Mouse (Mus musculus): ENCODE data around the gene Tfap4. TPM values are rescaled to one million over a fixed set of nuclear protein-coding genes. Genes with fewer than 3 reads are reported as not detected.

Tfap4 gene
- polyA plus RNA-seq, 1 experiment from 2014 or later: 28.6 TPM

DNA sequence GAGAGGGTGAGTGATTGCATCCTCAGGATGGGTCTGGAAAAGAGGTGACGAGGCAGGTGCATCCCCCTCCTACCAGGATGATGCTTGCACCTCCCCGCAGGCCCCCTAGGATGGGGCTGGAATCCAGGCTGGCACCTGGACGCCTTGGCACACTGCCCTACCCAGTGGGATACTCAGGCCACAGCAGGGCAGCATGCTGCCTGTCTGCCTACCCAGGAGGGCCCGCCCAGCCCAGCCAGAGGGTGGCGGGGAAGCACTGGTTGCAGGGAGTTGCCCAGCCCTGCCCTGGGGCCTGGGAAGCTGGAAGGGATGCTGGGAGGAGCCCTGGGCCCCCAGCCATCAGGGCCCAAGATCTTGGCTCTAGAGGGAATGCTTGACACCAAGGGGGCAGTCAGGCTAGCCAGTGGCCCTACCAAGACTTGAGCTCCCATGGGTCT lies 35.9 kb upstream of the Tfap4 start:
- peak overlapping the region; percentile 86 for H3K4me3 ChIP-seq (ENCODE audit: low read depth, low read length)
- peak overlapping the region; percentile 94 for H3K9ac ChIP-seq (ENCODE audit: low read length)
- peak; percentile 70 for DNase-seq (ENCODE audit: low spot score)
- no peaks in the 10 kb centered on the region for H3K36me3 ChIP-seq (ENCODE audit: control insufficient read depth, insufficient read depth, low read length)
- 0 out of 2 replicates have a peak, but pooled peaks have one; percentile 8 for ATAC-seq (replicated peaks; ENCODE audit: low FRiP score)
- 2% methylated on average over 5 of the region's 5 CpGs for WGBS
- H3K4me1 ChIP-seq (replicated peaks; ENCODE audit: control insufficient read depth, insufficient read depth, low read length): peaks cover 44% of the 10 kb centered on the region
- H3K27ac ChIP-seq (ENCODE audit: low read depth, low read length): peak overlapping the region; percentile 33
- H3K9me3 ChIP-seq (ENCODE audit: control insufficient read depth, low read length): no peaks in the 10 kb centered on the region
- H3K27me3 ChIP-seq (ENCODE audit: control insufficient read depth, insufficient read depth, low read length): no peaks in the 10 kb centered on the region
- H3K4me2 ChIP-seq (ENCODE audit: low read depth, low read length, severe bottlenecking): peak overlapping the region; percentile 93

DNA sequence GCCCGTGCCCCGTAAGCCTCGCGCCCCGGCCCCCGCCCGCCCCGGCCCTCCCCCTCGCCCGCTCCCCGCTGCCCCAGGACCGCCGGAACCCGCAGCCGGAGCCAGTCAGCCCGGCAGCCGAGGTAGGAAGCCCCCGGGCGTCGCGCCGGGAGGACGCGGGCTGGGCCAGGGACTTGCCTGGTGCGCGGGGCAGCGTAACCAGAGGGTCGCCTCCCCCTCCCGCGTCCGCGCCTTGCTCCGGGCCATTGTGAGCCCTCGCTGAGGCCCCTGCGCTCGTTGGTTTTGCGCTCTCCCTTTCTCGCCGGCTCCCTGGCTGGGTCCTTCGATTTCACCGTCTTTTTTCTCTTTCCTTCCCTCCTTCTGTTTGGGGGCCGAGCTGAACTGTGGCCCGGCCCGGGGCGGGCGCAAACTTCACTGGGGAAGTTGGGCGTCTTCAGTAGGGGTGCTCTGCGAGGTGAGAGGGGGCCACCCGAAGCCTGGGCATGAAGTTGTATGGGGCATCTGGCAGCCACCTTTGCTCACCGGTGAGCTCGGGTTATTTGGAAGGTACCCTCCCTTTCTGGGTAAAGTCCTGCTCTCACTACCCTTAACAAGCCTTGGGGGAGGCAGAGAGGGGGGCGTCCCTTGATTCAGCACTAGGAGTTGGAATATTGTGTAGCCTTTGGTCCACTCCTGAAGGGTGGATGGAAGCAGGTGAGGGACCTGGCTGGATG lies 35.3 kb upstream of the Tfap4 start:
- H3K36me3 ChIP-seq (ENCODE audit: control insufficient read depth, insufficient read depth, low read length): no peaks in the 10 kb centered on the region
- H3K4me1 ChIP-seq (replicated peaks; ENCODE audit: control insufficient read depth, insufficient read depth, low read length): peaks cover 44% of the 10 kb centered on the region
- ATAC-seq (replicated peaks; ENCODE audit: low FRiP score) (peak; percentile 47), DNase-seq (ENCODE audit: low spot score) (no peak)
- H3K9me3 ChIP-seq (ENCODE audit: control insufficient read depth, low read length): no peaks in the 10 kb centered on the region
- no peaks in the 10 kb centered on the region for H3K27me3 ChIP-seq (ENCODE audit: control insufficient read depth, insufficient read depth, low read length)
- peak overlapping the region; percentile 95 for H3K27ac ChIP-seq (ENCODE audit: low read depth, low read length)
- peak overlapping the region; percentile 94 for H3K9ac ChIP-seq (ENCODE audit: low read length)
- 0% methylated on average over 25 of the region's 52 CpGs for WGBS
- peak overlapping the region; percentile 86 for H3K4me3 ChIP-seq (ENCODE audit: low read depth, low read length)
- H3K4me2 ChIP-seq (ENCODE audit: low read depth, low read length, severe bottlenecking): peak overlapping the region; percentile 93

DNA sequence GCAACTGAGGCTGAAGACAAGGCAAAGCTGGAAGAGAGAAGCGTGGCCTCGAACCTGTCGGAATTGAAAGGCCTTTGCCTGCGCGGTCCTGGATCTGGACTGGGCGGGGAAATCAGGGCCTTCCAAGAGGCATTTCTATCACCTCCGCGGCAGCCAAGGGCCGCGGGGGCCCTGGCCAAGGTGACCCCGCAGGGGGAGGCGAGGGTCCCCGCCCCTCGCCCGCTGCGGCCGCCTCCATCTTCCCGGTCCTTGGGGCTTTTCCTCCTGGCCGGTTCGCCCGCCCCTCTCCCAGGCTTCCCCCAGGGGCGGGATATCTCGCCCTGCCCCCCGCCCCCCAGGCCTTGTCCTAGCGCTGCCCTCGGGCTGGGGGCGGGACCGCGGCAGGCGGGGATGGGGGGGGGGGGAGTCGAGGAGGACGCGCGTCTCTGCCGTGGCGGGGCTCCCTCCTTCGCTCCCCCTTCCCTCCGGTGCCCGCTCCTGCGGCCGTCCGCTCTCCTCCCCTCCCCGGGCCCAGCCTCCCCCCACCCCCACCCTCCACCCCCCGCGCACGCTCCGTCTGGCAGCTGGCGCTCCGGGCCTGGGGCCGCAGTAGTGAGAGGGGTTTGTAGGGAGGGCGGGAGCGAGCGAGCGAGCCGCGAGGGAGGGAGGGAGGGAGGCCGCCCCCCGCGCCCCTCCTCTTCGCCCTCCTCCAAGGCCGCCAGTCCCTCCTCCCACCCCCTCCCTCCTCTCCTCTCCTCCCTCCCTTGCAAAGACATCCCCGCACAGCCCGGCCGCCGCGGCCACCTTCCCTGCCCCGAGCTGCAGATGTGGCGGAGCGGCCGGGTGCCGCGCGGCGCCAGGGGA lies 34.5 kb upstream of the Tfap4 start, which contains the start of gene Glis2:
Gene Glis2 (plus strand): TSS at position 743 of the 843 bp plus-strand sequence.
- DNase-seq (ENCODE audit: low spot score) (peak; percentile 96), ATAC-seq (replicated peaks; ENCODE audit: low FRiP score) (peak; percentile 89)
- peak within 1 kb of the TSS; percentile 95 for H3K27ac ChIP-seq (ENCODE audit: low read depth, low read length)
- H3K9ac ChIP-seq (ENCODE audit: low read length): peak within 1 kb of the TSS; percentile 94
- under 1% methylated on average over 26 of the region's 74 CpGs for WGBS
- H3K27me3 ChIP-seq (ENCODE audit: control insufficient read depth, insufficient read depth, low read length): no peaks in the 10 kb centered on the region
- H3K4me2 ChIP-seq (ENCODE audit: low read depth, low read length, severe bottlenecking): peak within 1 kb of the TSS; percentile 93
- no peaks in the 10 kb centered on the region for H3K36me3 ChIP-seq (ENCODE audit: control insufficient read depth, insufficient read depth, low read length)
- H3K9me3 ChIP-seq (ENCODE audit: control insufficient read depth, low read length): no peaks in the 10 kb centered on the region
- peaks cover 44% of the 10 kb centered on the region for H3K4me1 ChIP-seq (replicated peaks; ENCODE audit: control insufficient read depth, insufficient read depth, low read length)
- H3K4me3 ChIP-seq (ENCODE audit: low read depth, low read length): peak within 1 kb of the TSS; percentile 86

DNA sequence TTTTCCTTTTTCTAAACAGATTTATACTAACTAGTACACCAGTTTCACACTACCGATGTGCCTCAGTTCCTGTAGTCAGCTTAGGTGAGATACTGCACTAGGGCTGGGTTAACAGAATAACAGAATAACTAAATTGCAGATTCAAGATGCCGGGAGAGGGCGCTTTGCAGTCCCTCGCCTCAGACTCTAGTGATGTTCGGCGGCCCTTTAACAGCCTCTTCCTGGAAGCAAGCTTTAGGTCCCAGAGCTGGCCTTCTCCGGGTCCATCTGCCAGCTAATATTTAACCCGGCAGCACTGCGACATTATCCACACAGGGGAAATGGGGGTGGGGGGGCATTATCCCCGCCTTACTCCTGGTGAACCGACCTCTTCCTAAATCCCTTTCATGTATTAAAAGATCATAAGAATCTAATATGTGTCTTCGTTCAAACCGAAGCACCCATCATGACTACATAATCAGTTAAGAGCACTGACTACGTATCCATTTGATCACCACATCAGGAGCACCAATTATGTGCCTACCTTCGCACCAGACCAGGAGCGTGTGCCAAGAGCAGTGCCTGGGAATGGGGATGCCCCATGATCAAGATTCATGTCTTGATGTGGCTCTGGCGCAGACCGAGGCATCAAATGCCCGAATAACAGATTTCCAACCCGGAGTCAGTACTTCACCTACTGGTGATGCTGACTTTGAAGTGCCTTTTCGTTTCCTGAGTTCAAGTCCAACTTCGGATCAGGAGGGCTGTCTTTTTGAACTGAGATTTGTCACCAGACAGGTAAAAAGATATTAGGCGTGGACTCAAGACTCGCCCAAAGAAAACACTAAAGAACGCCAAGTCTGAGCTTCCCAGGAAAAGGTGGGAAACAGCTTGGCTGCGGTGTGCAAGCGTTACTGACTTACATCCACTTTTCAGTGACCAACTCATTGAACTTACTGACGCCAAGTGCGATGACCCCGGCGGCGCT lies 33.5 kb upstream of the Tfap4 start:
- peak overlapping the region; percentile 95 for H3K27ac ChIP-seq (ENCODE audit: low read depth, low read length)
- peak overlapping the region; percentile 94 for H3K9ac ChIP-seq (ENCODE audit: low read length)
- H3K27me3 ChIP-seq (ENCODE audit: control insufficient read depth, insufficient read depth, low read length): no peaks in the 10 kb centered on the region
- peak; percentile 69 for DNase-seq (ENCODE audit: low spot score)
- 15% methylated on average over 32 of the region's 32 CpGs for WGBS
- no peaks in the 10 kb centered on the region for H3K9me3 ChIP-seq (ENCODE audit: control insufficient read depth, low read length)
- no peaks in the 10 kb centered on the region for H3K36me3 ChIP-seq (ENCODE audit: control insufficient read depth, insufficient read depth, low read length)
- H3K4me2 ChIP-seq (ENCODE audit: low read depth, low read length, severe bottlenecking): peak overlapping the region; percentile 93
- peaks cover 34% of the 10 kb centered on the region for H3K4me1 ChIP-seq (replicated peaks; ENCODE audit: control insufficient read depth, insufficient read depth, low read length)
- peak overlapping the region; percentile 86 for H3K4me3 ChIP-seq (ENCODE audit: low read depth, low read length)
- no peak for ATAC-seq (replicated peaks; ENCODE audit: low FRiP score)

DNA sequence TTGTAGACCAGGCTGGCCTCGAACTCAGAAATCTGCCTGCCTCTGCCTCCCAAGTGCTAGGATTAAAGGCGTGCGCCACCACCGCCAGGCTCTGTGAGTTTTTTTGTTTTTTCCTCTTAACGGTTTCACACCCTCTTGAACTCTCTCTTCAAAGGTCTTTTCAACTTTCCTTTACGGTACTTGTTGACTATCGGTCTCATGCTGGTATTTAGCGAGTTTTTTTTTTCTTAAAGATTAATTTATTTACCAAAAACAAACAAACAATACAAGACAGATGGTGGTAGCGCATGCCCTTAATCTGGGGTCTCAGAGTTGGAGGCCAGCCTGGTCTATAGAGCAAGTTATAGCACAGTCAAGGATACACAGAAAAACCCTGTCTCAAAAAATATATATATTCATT lies 30.6 kb upstream of the Tfap4 start:
- 95% methylated on average over 9 of the region's 9 CpGs for WGBS
- no peak for DNase-seq (ENCODE audit: low spot score)
- Histone ChIP-seq H3K9ac (ENCODE audit: low read length) (no peak overlapping the region), H3K36me3 (ENCODE audit: control insufficient read depth, insufficient read depth, low read length) (no peaks in the 10 kb centered on the region), H3K27me3 (ENCODE audit: control insufficient read depth, insufficient read depth, low read length) (no peaks in the 10 kb centered on the region), H3K4me2 (ENCODE audit: low read depth, low read length, severe bottlenecking) (no peak overlapping the region), H3K9me3 (ENCODE audit: control insufficient read depth, low read length) (no peaks in the 10 kb centered on the region), H3K4me1 (replicated peaks; ENCODE audit: control insufficient read depth, insufficient read depth, low read length) (peaks cover 22% of the 10 kb centered on the region), H3K4me3 (ENCODE audit: low read depth, low read length) (no peak overlapping the region), H3K27ac (ENCODE audit: low read depth, low read length) (no peak overlapping the region)
- no peak for ATAC-seq (replicated peaks; ENCODE audit: low FRiP score)

DNA sequence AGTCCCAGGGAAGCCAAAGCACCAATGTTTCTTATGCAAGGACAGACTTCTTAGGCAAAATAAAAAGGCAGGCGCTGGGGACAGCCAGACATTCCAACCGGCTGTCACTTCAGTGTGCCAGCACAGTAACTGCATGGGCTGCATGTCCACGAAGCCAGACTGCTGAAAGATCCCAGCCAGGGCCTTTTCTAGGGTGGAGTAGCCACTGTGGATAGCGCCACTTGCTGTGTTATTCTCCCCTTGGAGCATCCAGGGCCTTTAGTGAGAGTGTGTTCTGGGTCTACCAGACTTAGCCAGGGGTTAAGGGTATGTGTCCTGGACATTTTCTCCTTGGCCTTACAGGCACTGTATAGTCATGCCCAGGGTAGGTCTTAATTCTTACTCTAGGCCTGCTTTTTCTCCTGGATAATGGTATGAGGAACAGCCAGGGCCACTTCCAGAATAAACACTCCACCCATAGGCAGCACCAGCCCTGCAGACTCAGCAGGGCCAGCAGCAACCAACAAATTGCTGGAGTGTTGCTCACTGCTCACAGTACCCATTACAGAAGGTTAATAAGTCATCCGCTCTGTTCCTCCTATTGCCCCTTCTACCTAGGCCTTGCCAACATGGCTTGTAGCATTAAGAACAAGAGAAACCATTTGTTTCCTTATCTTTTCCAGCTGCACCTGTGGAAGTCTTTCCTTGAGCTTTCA lies 28.0 kb upstream of the Tfap4 start:
- Histone ChIP-seq H3K4me3 (ENCODE audit: low read depth, low read length) (no peak overlapping the region), H3K36me3 (ENCODE audit: control insufficient read depth, insufficient read depth, low read length) (no peaks in the 10 kb centered on the region), H3K4me2 (ENCODE audit: low read depth, low read length, severe bottlenecking) (no peak overlapping the region), H3K9ac (ENCODE audit: low read length) (peak overlapping the region; percentile 66), H3K4me1 (replicated peaks; ENCODE audit: control insufficient read depth, insufficient read depth, low read length) (peaks cover 12% of the 10 kb centered on the region), H3K27me3 (ENCODE audit: control insufficient read depth, insufficient read depth, low read length) (no peaks in the 10 kb centered on the region), H3K9me3 (ENCODE audit: control insufficient read depth, low read length) (no peaks in the 10 kb centered on the region), H3K27ac (ENCODE audit: low read depth, low read length) (peak overlapping the region; percentile 85; the same call in 1 of the 2 replicates)
- ATAC-seq (replicated peaks; ENCODE audit: low FRiP score) (no peak), DNase-seq (ENCODE audit: low spot score) (no peak)
- WGBS: 59% methylated on average over 5 of the region's 5 CpGs

DNA sequence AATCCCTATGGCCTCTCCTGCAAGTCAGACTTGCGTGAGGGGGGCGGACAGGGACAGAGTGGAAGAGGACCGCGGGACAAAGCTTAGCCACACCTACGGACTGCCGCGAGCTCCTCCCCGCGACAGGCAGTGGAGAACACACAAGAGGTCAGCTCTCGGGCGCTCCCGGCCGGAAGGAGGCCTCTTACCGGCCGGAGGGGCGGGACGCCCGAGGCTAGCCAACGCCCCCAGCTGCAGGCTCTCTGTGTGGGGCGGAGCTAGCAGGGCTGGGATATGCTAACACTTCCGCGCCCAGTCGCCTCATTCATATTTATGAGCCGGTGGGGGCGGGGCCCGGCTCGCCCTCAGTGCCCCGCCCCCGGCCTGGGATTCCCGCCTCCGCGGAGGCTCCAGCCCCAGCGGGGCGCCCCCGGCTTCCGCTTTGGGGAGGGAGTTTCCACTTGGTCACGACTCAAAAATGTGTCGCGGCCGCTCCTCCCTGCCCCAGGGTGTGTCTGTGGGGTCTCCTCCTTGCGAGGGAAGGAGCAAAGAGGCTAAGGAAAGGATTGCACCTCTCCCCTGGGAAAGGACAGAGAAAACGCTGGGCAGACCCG lies 27.0 kb upstream of the Tfap4 start:
- no peaks in the 10 kb centered on the region for H3K27me3 ChIP-seq (ENCODE audit: control insufficient read depth, insufficient read depth, low read length)
- no peaks in the 10 kb centered on the region for H3K9me3 ChIP-seq (ENCODE audit: control insufficient read depth, low read length)
- peak overlapping the region; percentile 31 for H3K4me3 ChIP-seq (ENCODE audit: low read depth, low read length)
- H3K4me2 ChIP-seq (ENCODE audit: low read depth, low read length, severe bottlenecking): peak overlapping the region; percentile 73
- ATAC-seq (replicated peaks; ENCODE audit: low FRiP score) (peak; percentile 99), DNase-seq (ENCODE audit: low spot score) (peak; percentile 98)
- peaks cover 11% of the 10 kb centered on the region for H3K4me1 ChIP-seq (replicated peaks; ENCODE audit: control insufficient read depth, insufficient read depth, low read length)
- peak overlapping the region; percentile 85 for H3K27ac ChIP-seq (ENCODE audit: low read depth, low read length)
- peak overlapping the region; percentile 66 for H3K9ac ChIP-seq (ENCODE audit: low read length)
- WGBS: under 1% methylated on average over 42 of the region's 43 CpGs
- H3K36me3 ChIP-seq (ENCODE audit: control insufficient read depth, insufficient read depth, low read length): no peaks in the 10 kb centered on the region
